Mouse (Mus musculus) lung, postnatal 0 days (tissue): ENCODE measurements at regions not wholly inside any gene's neighbourhood (a gene's known extent, or its start where the extent isn't known, plus 50 kb on each side); places are given as distances from the start of the nearest gene placed in this dataset.

Experiments used
- ATAC-seq: fragments of 200-750 bp; cut with Nextera tagmentation; 2 replicates; pipeline ENCODE4 v1.8.0; 2017; ENCODE audit warnings: moderate library complexity
- DNase-seq: peaks from one replicate; pipeline ENCODE4 v3.0.0-alpha.2; 2016; ENCODE audit warnings: low spot score
- H3K27ac ChIP-seq: fragments of 300-500 bp; sonication (generic); 2 replicates; pipeline ENCODE4 v1.5.1; 2014; ENCODE audit warnings: antibody characterized with exemption, mild to moderate bottlenecking, low read length, mixed read lengths
- H3K27me3 ChIP-seq: fragments of 300-500 bp; sonication (generic); replicated peaks from 2 replicates; pipeline ENCODE4 v1.6.1; 2014; ENCODE audit warnings: low read length, mixed read lengths; ENCODE audit not compliant: insufficient read depth
- H3K36me3 ChIP-seq: fragments of 300-500 bp; sonication (generic); 2 replicates; pipeline ENCODE4 v1.6.1; 2014; ENCODE audit warnings: low read length, mixed read lengths; ENCODE audit not compliant: insufficient read depth
- H3K4me1 ChIP-seq: fragments of 300-500 bp; sonication (generic); 2 replicates; pipeline ENCODE4 v1.6.1; 2014; ENCODE audit warnings: antibody characterized with exemption, low read depth, low read length, mixed read lengths; ENCODE audit not compliant: insufficient read depth
- H3K4me2 ChIP-seq: fragments of 300-500 bp; sonication (generic); replicated peaks from 2 replicates; pipeline ENCODE4 v1.6.1; 2014; ENCODE audit warnings: low read depth, mild to moderate bottlenecking, low read length, moderate library complexity, mixed read lengths
- H3K4me3 ChIP-seq: fragments of 300-500 bp; sonication (generic); 2 replicates; pipeline ENCODE4 v1.5.1; 2014; ENCODE audit warnings: low read depth, low read length
- H3K9ac ChIP-seq: fragments of 300-500 bp; sonication (generic); replicated peaks from 2 replicates; pipeline ENCODE4 v1.6.1; 2014; ENCODE audit warnings: low read depth, mild to moderate bottlenecking
- H3K9me3 ChIP-seq: fragments of 300-500 bp; sonication (generic); 2 replicates; pipeline ENCODE4 v1.6.1; 2016; ENCODE audit warnings: low read length, mixed read lengths
- CTCF ChIP-seq: IDR thresholded peaks from 2 replicates; pipeline ENCODE4 v1.5.1; 2016; ENCODE audit warnings: antibody characterized with exemption, mild to moderate bottlenecking
- EP300 ChIP-seq: IDR thresholded peaks from 2 replicates; pipeline ENCODE4 v1.6.1; 2016; ENCODE audit warnings: antibody characterized with exemption, mild to moderate bottlenecking, control low read depth
- WGBS: fragments of 180-500 bp; shearing (Covaris S2); extraction: QIAGEN DNeasy Blood & Tissue Kit; methylation state at CpG from one replicate; pipeline ENCODE4 v1.1.7; 2014; 5-methylcytosine and 5-hydroxymethylcytosine counted together

- Histone ChIP-seq H3K27ac (no peak overlapping the region), H3K4me3 (no peak overlapping the region), H3K4me2 (no peak overlapping the region), H3K9me3 (no peaks in the 10 kb centered on the region), H3K36me3 (no peaks in the 10 kb centered on the region), H3K4me1 (no peaks in the 10 kb centered on the region), H3K9ac (no peak overlapping the region), H3K27me3 (no peaks in the 10 kb centered on the region)
- 73% methylated on average over 4 of the region's 4 CpGs for WGBS
- TF ChIP-seq EP300 (no peak), CTCF (no peak)
- no peak for ATAC-seq
- DNase-seq = no peak
Observed at GRCm38 (mm10) chr4:56621782-56622181, 118.1 kb upstream of the Gm26657 start.

- Histone ChIP-seq H3K36me3 (no peaks in the 10 kb centered on the region), H3K27me3 (no peaks in the 10 kb centered on the region), H3K9ac (no peak overlapping the region), H3K4me1 (no peaks in the 10 kb centered on the region), H3K27ac (no peak overlapping the region), H3K4me3 (no peak overlapping the region), H3K4me2 (no peak overlapping the region), H3K9me3 (no peaks in the 10 kb centered on the region)
- 83% methylated on average over 1 of the region's 1 CpGs for WGBS
- TF ChIP-seq CTCF (no peak), EP300 (no peak)
- no peak for ATAC-seq
- no peak for DNase-seq
Observed at GRCm38 (mm10) chr4:56621356-56621755, 118.5 kb upstream of the Gm26657 start.

- no peaks in the 10 kb centered on the region for H3K9me3 ChIP-seq
- no peak for ATAC-seq
- H3K4me1 ChIP-seq = no peaks in the 10 kb centered on the region
- no peak for DNase-seq
- H3K4me2 ChIP-seq = no peak overlapping the region
- no peak for TF ChIP-seq EP300
- TF ChIP-seq CTCF = no peak
- H3K27ac ChIP-seq = no peak overlapping the region
- 80% methylated on average over 7 of the region's 7 CpGs for WGBS
- no peaks in the 10 kb centered on the region for H3K27me3 ChIP-seq
- no peak overlapping the region for H3K9ac ChIP-seq
- H3K36me3 ChIP-seq = no peaks in the 10 kb centered on the region
- no peak overlapping the region for H3K4me3 ChIP-seq
Observed at GRCm38 (mm10) chr4:56620628-56621027, 119.2 kb upstream of the Gm26657 start.

- no peak overlapping the region for H3K9ac ChIP-seq
- H3K4me1 ChIP-seq = no peaks in the 10 kb centered on the region
- DNase-seq (no peak), ATAC-seq (no peak)
- TF ChIP-seq CTCF (peak; percentile 25), EP300 (no peak)
- no peak overlapping the region for H3K4me3 ChIP-seq
- H3K27me3 ChIP-seq = no peaks in the 10 kb centered on the region
- H3K4me2 ChIP-seq = no peak overlapping the region
- H3K9me3 ChIP-seq = no peaks in the 10 kb centered on the region
- H3K36me3 ChIP-seq = no peaks in the 10 kb centered on the region
- no peak overlapping the region for H3K27ac ChIP-seq
Observed at GRCm38 (mm10) chr4:56619803-56620202, 120.1 kb upstream of the Gm26657 start.

- Histone ChIP-seq H3K9ac (no peak overlapping the region), H3K4me3 (no peak overlapping the region), H3K27me3 (no peaks in the 10 kb centered on the region), H3K36me3 (no peaks in the 10 kb centered on the region), H3K27ac (no peak overlapping the region), H3K4me2 (0 out of 2 replicates have a peak overlapping the region, but pooled peaks have one; percentile 27), H3K9me3 (no peaks in the 10 kb centered on the region), H3K4me1 (no peaks in the 10 kb centered on the region)
- ATAC-seq (no peak), DNase-seq (no peak)
- 47% methylated on average over 3 of the region's 3 CpGs for WGBS
- TF ChIP-seq EP300 = no peak
- TF ChIP-seq CTCF = no peak
Observed at GRCm38 (mm10) chr4:56619054-56619453, 120.8 kb upstream of the Gm26657 start.

GRCm38 (mm10) chr4:56618433-56618832 is 121.4 kb upstream of the Gm26657 start:
- DNase-seq (no peak), ATAC-seq (no peak)
- Histone ChIP-seq H3K27me3 (no peaks in the 10 kb centered on the region), H3K4me3 (no peak overlapping the region), H3K4me2 (no peak overlapping the region), H3K4me1 (no peaks in the 10 kb centered on the region), H3K9ac (no peak overlapping the region), H3K36me3 (no peaks in the 10 kb centered on the region), H3K9me3 (no peaks in the 10 kb centered on the region), H3K27ac (no peak overlapping the region)
- TF ChIP-seq CTCF (no peak), EP300 (no peak)
- 88% methylated on average over 5 of the region's 5 CpGs for WGBS
